Mouse (Mus musculus): ENCODE data around the gene Fga. TPM values are rescaled to one million over a fixed set of nuclear protein-coding genes. Genes with fewer than 3 reads are reported as not detected.

Gene Fga
- polyA plus RNA-seq, 1 experiment from 2014 or later, result 1,544 TPM

GRCm38 (mm10) chr3:83033801-83034200, 7.9 kb downstream of the Fga start:
- H3K4me3 ChIP-seq (ENCODE audit: low read depth, low read length), result no peak overlapping the region
- 62% methylated on average over 8 of the region's 8 CpGs for WGBS (ENCODE audit: insufficient replicate concordance)
- no peaks in the 10 kb centered on the region for H3K27me3 ChIP-seq (ENCODE audit: control insufficient read depth, insufficient read depth, low read depth, low read length)
- H3K4me1 ChIP-seq (ENCODE audit: control insufficient read depth, low read depth, low read length), result no peaks in the 10 kb centered on the region
- H3K4me2 ChIP-seq (ENCODE audit: low read depth, low read length), result no peak overlapping the region
- H3K9ac ChIP-seq (ENCODE audit: low read depth, low read length), result no peak overlapping the region
- no peaks in the 10 kb centered on the region for H3K9me3 ChIP-seq (replicated peaks; ENCODE audit: control insufficient read depth, low read length)
- ATAC-seq (ENCODE audit: low read depth), result no peak
- H3K36me3 ChIP-seq (ENCODE audit: control insufficient read depth, insufficient read depth), result no peaks in the 10 kb centered on the region
- no peak overlapping the region for H3K27ac ChIP-seq (ENCODE audit: low read length)

DNA sequence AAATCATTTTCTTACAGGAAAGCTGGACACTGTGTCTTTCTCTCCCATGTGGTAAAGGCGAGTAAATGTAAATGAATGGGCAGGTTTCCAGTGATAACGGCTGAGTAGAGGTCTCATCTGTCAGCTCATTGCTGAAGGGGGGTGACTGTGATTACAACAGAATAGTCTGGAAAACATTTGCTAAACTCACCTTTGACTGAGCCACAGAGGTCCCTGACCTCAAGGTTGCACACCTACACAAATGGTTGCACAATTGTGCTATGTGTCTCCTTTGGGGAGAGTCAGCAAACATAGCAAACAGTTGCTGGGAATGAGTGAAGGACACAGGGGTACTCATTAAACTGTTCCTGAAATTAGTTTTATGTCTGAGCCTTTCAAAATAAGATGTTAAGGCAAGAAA, 13.0 kb downstream of the Fga start:
- no peaks in the 10 kb centered on the region for H3K27me3 ChIP-seq (ENCODE audit: control insufficient read depth, insufficient read depth, low read depth, low read length)
- H3K36me3 ChIP-seq (ENCODE audit: control insufficient read depth, insufficient read depth), result no peaks in the 10 kb centered on the region
- peak overlapping the region; percentile 62 for H3K27ac ChIP-seq (ENCODE audit: low read length)
- peak; percentile 78 for ATAC-seq (ENCODE audit: low read depth)
- no peaks in the 10 kb centered on the region for H3K9me3 ChIP-seq (replicated peaks; ENCODE audit: control insufficient read depth, low read length)
- no peak overlapping the region for H3K4me3 ChIP-seq (ENCODE audit: low read depth, low read length)
- no peaks in the 10 kb centered on the region for H3K4me1 ChIP-seq (ENCODE audit: control insufficient read depth, low read depth, low read length)
- no peak overlapping the region for H3K4me2 ChIP-seq (ENCODE audit: low read depth, low read length)
- H3K9ac ChIP-seq (ENCODE audit: low read depth, low read length), result no peak overlapping the region
- WGBS (ENCODE audit: insufficient replicate concordance), result 44% methylated on average over 2 of the region's 2 CpGs

GRCm38 (mm10) chr3:83039666-83040065, 13.8 kb downstream of the Fga start:
- 43% methylated on average over 4 of the region's 4 CpGs for WGBS (ENCODE audit: insufficient replicate concordance)
- H3K9me3 ChIP-seq (replicated peaks; ENCODE audit: control insufficient read depth, low read length), result no peaks in the 10 kb centered on the region
- peak; percentile 77 for ATAC-seq (ENCODE audit: low read depth)

GRCm38 (mm10) chr3:83042451-83042850, 16.6 kb downstream of the Fga start:
- Histone ChIP-seq H3K4me2 (ENCODE audit: low read depth, low read length) (no peak overlapping the region), H3K4me1 (ENCODE audit: control insufficient read depth, low read depth, low read length) (no peaks in the 10 kb centered on the region), H3K9ac (ENCODE audit: low read depth, low read length) (no peak overlapping the region), H3K4me3 (ENCODE audit: low read depth, low read length) (no peak overlapping the region), H3K27ac (ENCODE audit: low read length) (no peak overlapping the region), H3K9me3 (replicated peaks; ENCODE audit: control insufficient read depth, low read length) (no peaks in the 10 kb centered on the region), H3K27me3 (ENCODE audit: control insufficient read depth, insufficient read depth, low read depth, low read length) (no peaks in the 10 kb centered on the region), H3K36me3 (ENCODE audit: control insufficient read depth, insufficient read depth) (no peaks in the 10 kb centered on the region)
- no peak for ATAC-seq (ENCODE audit: low read depth)
- 67% methylated on average over 5 of the region's 5 CpGs for WGBS (ENCODE audit: insufficient replicate concordance)

More at GRCm38 (mm10) chr3:83039666-83040065, 13.8 kb downstream of the Fga start:
- H3K4me1 ChIP-seq (ENCODE audit: control insufficient read depth, low read depth, low read length), result no peaks in the 10 kb centered on the region
- peak overlapping the region; percentile 62 for H3K27ac ChIP-seq (ENCODE audit: low read length)
- H3K4me3 ChIP-seq (ENCODE audit: low read depth, low read length), result no peak overlapping the region
- H3K36me3 ChIP-seq (ENCODE audit: control insufficient read depth, insufficient read depth), result no peaks in the 10 kb centered on the region
- H3K9ac ChIP-seq (ENCODE audit: low read depth, low read length), result no peak overlapping the region
- no peaks in the 10 kb centered on the region for H3K27me3 ChIP-seq (ENCODE audit: control insufficient read depth, insufficient read depth, low read depth, low read length)
- H3K4me2 ChIP-seq (ENCODE audit: low read depth, low read length), result 0 out of 2 replicates have a peak overlapping the region, but pooled peaks have one; percentile 15

GRCm38 (mm10) chr3:83046649-83047048, 20.8 kb downstream of the Fga start:
- no peaks in the 10 kb centered on the region for H3K36me3 ChIP-seq (ENCODE audit: control insufficient read depth, insufficient read depth)
- no peaks in the 10 kb centered on the region; the same call in 1 of the 2 replicates for H3K4me1 ChIP-seq (ENCODE audit: control insufficient read depth, low read depth, low read length)
- WGBS (ENCODE audit: insufficient replicate concordance), result 55% methylated on average over 11 of the region's 11 CpGs
- no peak overlapping the region for H3K27ac ChIP-seq (ENCODE audit: low read length)
- peak overlapping the region; percentile 1; the same call in 1 of the 2 replicates for H3K9ac ChIP-seq (ENCODE audit: low read depth, low read length)
- 0 out of 2 replicates have a peak overlapping the region, but pooled peaks have one; percentile 13 for H3K4me2 ChIP-seq (ENCODE audit: low read depth, low read length)
- H3K4me3 ChIP-seq (ENCODE audit: low read depth, low read length), result peak overlapping the region; percentile 8; the same call in 1 of the 2 replicates
- no peaks in the 10 kb centered on the region for H3K9me3 ChIP-seq (replicated peaks; ENCODE audit: control insufficient read depth, low read length)
- no peaks in the 10 kb centered on the region for H3K27me3 ChIP-seq (ENCODE audit: control insufficient read depth, insufficient read depth, low read depth, low read length)
- ATAC-seq (ENCODE audit: low read depth), result no peak

GRCm38 (mm10) chr3:83049680-83050079, 23.8 kb downstream of the Fga start, which contains the start of gene Fgb:
Gene Fgb (minus strand): TSS chr3:83049863.
- Histone ChIP-seq H3K4me3 (ENCODE audit: low read depth, low read length) (peak within 1 kb of the TSS; percentile 51), H3K27ac (ENCODE audit: low read length) (peak within 1 kb of the TSS; percentile 47; the same call in 1 of the 2 replicates), H3K36me3 (ENCODE audit: control insufficient read depth, insufficient read depth) (no peaks in the 10 kb centered on the region), H3K9ac (ENCODE audit: low read depth, low read length) (no peak within 1 kb of the TSS; the same call in 1 of the 2 replicates), H3K27me3 (ENCODE audit: control insufficient read depth, insufficient read depth, low read depth, low read length) (no peaks in the 10 kb centered on the region), H3K9me3 (replicated peaks; ENCODE audit: control insufficient read depth, low read length) (no peaks in the 10 kb centered on the region), H3K4me2 (ENCODE audit: low read depth, low read length) (no peak within 1 kb of the TSS), H3K4me1 (ENCODE audit: control insufficient read depth, low read depth, low read length) (peaks cover 4% of the 10 kb centered on the region; the same call in 1 of the 2 replicates)
- peak; percentile 64 for ATAC-seq (ENCODE audit: low read depth)
- 55% methylated on average over 8 of the region's 8 CpGs for WGBS (ENCODE audit: insufficient replicate concordance)

DNA sequence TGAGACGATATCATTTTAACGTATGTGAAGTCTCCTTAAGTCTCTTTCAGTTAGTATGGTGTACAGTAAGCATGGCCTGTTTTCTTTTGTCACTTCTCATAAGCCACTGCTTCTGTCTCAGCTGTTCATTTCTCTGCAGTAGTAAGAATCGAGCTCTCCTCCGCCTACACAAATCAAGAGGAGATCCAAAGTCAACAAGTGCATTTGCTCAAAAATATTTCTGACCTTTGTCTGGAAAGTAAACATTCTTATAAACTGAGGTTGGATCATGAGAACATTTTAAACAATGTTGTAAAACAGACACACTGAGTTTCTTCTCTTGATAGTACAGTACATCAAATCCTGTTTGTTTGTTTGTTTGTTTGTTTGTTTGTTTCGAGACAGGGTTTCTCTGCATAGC, 24.8 kb downstream of the Fga start:
- no peak for ATAC-seq (ENCODE audit: low read depth)
- H3K4me1 ChIP-seq (ENCODE audit: control insufficient read depth, low read depth, low read length), result peaks cover 4% of the 10 kb centered on the region; the same call in 1 of the 2 replicates
- H3K27me3 ChIP-seq (ENCODE audit: control insufficient read depth, insufficient read depth, low read depth, low read length), result no peaks in the 10 kb centered on the region
- H3K4me2 ChIP-seq (ENCODE audit: low read depth, low read length), result no peak overlapping the region
- no peak overlapping the region for H3K9ac ChIP-seq (ENCODE audit: low read depth, low read length)
- H3K27ac ChIP-seq (ENCODE audit: low read length), result no peak overlapping the region
- H3K9me3 ChIP-seq (replicated peaks; ENCODE audit: control insufficient read depth, low read length), result no peaks in the 10 kb centered on the region
- no peaks in the 10 kb centered on the region for H3K36me3 ChIP-seq (ENCODE audit: control insufficient read depth, insufficient read depth)
- no peak overlapping the region for H3K4me3 ChIP-seq (ENCODE audit: low read depth, low read length)
- 56% methylated on average over 5 of the region's 5 CpGs for WGBS (ENCODE audit: insufficient replicate concordance)

DNA sequence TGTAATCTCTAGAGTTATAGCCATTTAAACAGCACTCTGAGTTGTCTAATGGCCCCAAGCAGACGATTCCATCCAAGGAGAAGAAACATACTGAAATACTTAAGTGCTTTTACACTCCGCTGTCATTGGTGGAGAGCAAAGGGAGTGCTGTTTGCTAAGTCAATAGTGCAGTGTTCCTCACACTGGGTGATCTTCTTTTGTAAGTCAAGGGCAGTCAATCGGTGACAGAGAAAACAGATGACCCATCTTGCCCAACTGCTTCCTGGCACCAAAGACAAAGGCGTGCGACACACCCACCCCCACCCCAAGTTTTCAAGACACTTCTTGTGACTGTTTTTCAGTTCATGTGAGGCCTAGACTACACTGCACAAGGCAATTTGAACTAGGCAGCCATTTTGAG, 26.2 kb downstream of the Fga start:
- no peak for ATAC-seq (ENCODE audit: low read depth)
- no peaks in the 10 kb centered on the region for H3K9me3 ChIP-seq (replicated peaks; ENCODE audit: control insufficient read depth, low read length)
- H3K4me2 ChIP-seq (ENCODE audit: low read depth, low read length), result no peak overlapping the region
- WGBS (ENCODE audit: insufficient replicate concordance), result 67% methylated on average over 5 of the region's 5 CpGs
- no peaks in the 10 kb centered on the region for H3K27me3 ChIP-seq (ENCODE audit: control insufficient read depth, insufficient read depth, low read depth, low read length)
- H3K4me1 ChIP-seq (ENCODE audit: control insufficient read depth, low read depth, low read length), result peaks cover 10% of the 10 kb centered on the region
- H3K4me3 ChIP-seq (ENCODE audit: low read depth, low read length), result no peak overlapping the region
- no peaks in the 10 kb centered on the region for H3K36me3 ChIP-seq (ENCODE audit: control insufficient read depth, insufficient read depth)
- H3K27ac ChIP-seq (ENCODE audit: low read length), result peak overlapping the region; percentile 71
- H3K9ac ChIP-seq (ENCODE audit: low read depth, low read length), result no peak overlapping the region

DNA sequence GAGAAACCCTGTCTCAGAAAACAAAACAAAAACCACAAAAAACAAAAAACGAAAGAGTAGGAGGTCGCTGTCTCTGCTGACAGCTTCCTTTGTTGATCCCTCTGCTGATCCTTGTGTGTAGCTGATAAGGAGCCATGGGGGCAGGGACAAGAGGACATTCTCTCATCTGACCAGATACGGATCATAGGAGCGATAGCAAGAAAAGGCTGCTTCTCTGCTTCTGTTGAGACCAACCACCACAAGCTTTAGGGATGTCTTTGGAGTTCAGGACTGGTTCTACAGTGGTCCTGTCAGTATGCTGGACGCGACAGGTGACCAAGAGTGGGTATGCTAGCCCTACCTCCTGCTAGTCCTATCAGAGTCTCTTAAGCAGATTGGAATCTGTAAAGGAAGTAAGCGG, 27.2 kb downstream of the Fga start:
- H3K27ac ChIP-seq (ENCODE audit: low read length), result peak overlapping the region; percentile 37; the same call in 1 of the 2 replicates
- H3K9ac ChIP-seq (ENCODE audit: low read depth, low read length), result no peak overlapping the region
- H3K4me2 ChIP-seq (ENCODE audit: low read depth, low read length), result no peak overlapping the region
- no peaks in the 10 kb centered on the region for H3K36me3 ChIP-seq (ENCODE audit: control insufficient read depth, insufficient read depth)
- no peak for ATAC-seq (ENCODE audit: low read depth)
- H3K4me3 ChIP-seq (ENCODE audit: low read depth, low read length), result no peak overlapping the region
- peaks cover 10% of the 10 kb centered on the region for H3K4me1 ChIP-seq (ENCODE audit: control insufficient read depth, low read depth, low read length)
- no peaks in the 10 kb centered on the region for H3K27me3 ChIP-seq (ENCODE audit: control insufficient read depth, insufficient read depth, low read depth, low read length)
- WGBS (ENCODE audit: insufficient replicate concordance), result 62% methylated on average over 7 of the region's 7 CpGs
- no peaks in the 10 kb centered on the region for H3K9me3 ChIP-seq (replicated peaks; ENCODE audit: control insufficient read depth, low read length)
